Mouse (Mus musculus) kidney, postnatal 0 days (tissue): ENCODE measurements around the gene Wnt7b. TPM values are rescaled to one million over a fixed set of nuclear protein-coding genes. Genes with fewer than 3 reads are reported as not detected.

Source experiments
- ATAC-seq: fragments of 200-750 bp; cut with Nextera tagmentation; replicated peaks from 2 replicates; pipeline ENCODE4 v1.8.0; 2017; ENCODE audit warnings: low read depth, moderate number of reproducible peaks, moderate TSS enrichment, moderate library complexity; ENCODE audit not compliant: low FRiP score
- DNase-seq: peaks from one replicate; pipeline ENCODE4 v3.0.0-alpha.2; 2016; ENCODE audit warnings: low spot score
- H3K27ac ChIP-seq: fragments of 300-500 bp; sonication (generic); 2 replicates; pipeline ENCODE4 v1.5.1; 2014; ENCODE audit warnings: mild to moderate bottlenecking
- H3K27me3 ChIP-seq: fragments of 300-500 bp; sonication (generic); 2 replicates; pipeline ENCODE4 v1.6.1; 2014; ENCODE audit warnings: low read length, mixed read lengths; ENCODE audit not compliant: insufficient read depth
- H3K36me3 ChIP-seq: fragments of 300-500 bp; sonication (generic); 2 replicates; pipeline ENCODE4 v1.6.1; 2014; ENCODE audit warnings: low read length, mixed read lengths; ENCODE audit not compliant: insufficient read depth
- H3K4me1 ChIP-seq: fragments of 300-500 bp; sonication (generic); replicated peaks from 2 replicates; pipeline ENCODE4 v1.6.1; 2014; ENCODE audit warnings: antibody characterized with exemption, low read length, mixed read lengths; ENCODE audit not compliant: insufficient read depth
- H3K4me2 ChIP-seq: fragments of 300-500 bp; sonication (generic); 2 replicates; pipeline ENCODE4 v1.6.1; 2014; ENCODE audit warnings: mild to moderate bottlenecking, low read length, moderate library complexity, mixed read lengths
- H3K4me3 ChIP-seq: fragments of 300-500 bp; sonication (generic); replicated peaks from 2 replicates; pipeline ENCODE4 v1.5.1; 2014; ENCODE audit warnings: low read depth, low read length
- H3K9ac ChIP-seq: fragments of 300-500 bp; sonication (generic); 2 replicates; pipeline ENCODE4 v1.6.1; 2014; ENCODE audit warnings: low read depth, low read length
- H3K9me3 ChIP-seq: fragments of 300-500 bp; sonication (generic); replicated peaks from 2 replicates; pipeline ENCODE4 v1.6.1; 2016; ENCODE audit warnings: low read length, inconsistent platforms, mixed read lengths
- CTCF ChIP-seq: IDR thresholded peaks from 2 replicates; pipeline ENCODE4 v1.5.1; 2016; ENCODE audit warnings: antibody characterized with exemption, low read depth, mild to moderate bottlenecking, moderate library complexity
- WGBS: fragments of 180-500 bp; shearing (Covaris S2); extraction: QIAGEN DNeasy Blood & Tissue Kit; methylation state at CpG from one replicate; pipeline ENCODE4 v1.1.7; 2014; 5-methylcytosine and 5-hydroxymethylcytosine counted together
- polyA plus RNA-seq: library from polyadenylated mRNA; unstranded; fragments of >200 nt; fragmentation: Nextera tagmentation; extraction: Ambion mirVana; gene quantifications from 2 replicates; pipeline ENCODE4 v1.2.1, GENCODE M21; 2015

Gene Wnt7b
- polyA plus RNA-seq, 1 experiment from 2014 or later = 26.3 TPM

DNA sequence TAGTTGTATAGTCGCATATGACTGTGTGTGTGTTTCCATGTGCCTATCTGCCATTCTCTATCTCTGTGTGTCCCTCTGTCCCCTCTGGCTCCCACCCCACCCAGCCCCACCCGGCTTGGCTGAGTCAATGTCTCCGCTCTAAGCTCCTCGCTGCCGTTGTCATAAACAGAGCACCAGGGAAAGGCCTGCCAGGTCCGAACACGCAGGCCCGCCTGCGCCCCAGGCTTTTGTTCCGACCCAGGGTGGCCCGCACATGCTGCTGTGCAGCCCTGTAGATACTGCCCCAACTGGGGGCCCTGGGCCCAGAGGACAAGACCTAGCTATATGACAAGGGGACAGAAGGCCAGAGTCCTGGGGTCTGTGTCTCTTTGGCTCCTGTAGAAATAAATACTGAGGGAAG lies 28.9 kb downstream of the Wnt7b start:
- no peak overlapping the region for H3K9ac ChIP-seq
- H3K4me3 ChIP-seq = no peak overlapping the region
- TF ChIP-seq CTCF = no peak
- H3K27me3 ChIP-seq = no peaks in the 10 kb centered on the region
- H3K4me1 ChIP-seq = no peaks in the 10 kb centered on the region
- no peak overlapping the region for H3K27ac ChIP-seq
- DNase-seq = no peak
- no peaks in the 10 kb centered on the region for H3K9me3 ChIP-seq
- ATAC-seq = no peak
- no peak overlapping the region for H3K4me2 ChIP-seq
- WGBS = 90% methylated on average over 11 of the region's 11 CpGs
- no peaks in the 10 kb centered on the region for H3K36me3 ChIP-seq

GRCm38 (mm10) chr15:85546500-85546899 lies 35.8 kb downstream of the Wnt7b start:
- H3K27me3 ChIP-seq = no peaks in the 10 kb centered on the region
- H3K9me3 ChIP-seq = no peaks in the 10 kb centered on the region
- H3K27ac ChIP-seq = no peak overlapping the region
- no peaks in the 10 kb centered on the region; the same call in 1 of the 2 replicates for H3K4me1 ChIP-seq
- H3K36me3 ChIP-seq = no peaks in the 10 kb centered on the region
- H3K9ac ChIP-seq = no peak overlapping the region
- TF ChIP-seq CTCF = no peak
- no peak for ATAC-seq
- WGBS = 69% methylated on average over 4 of the region's 4 CpGs
- H3K4me2 ChIP-seq = no peak overlapping the region
- H3K4me3 ChIP-seq = no peak overlapping the region
- DNase-seq = no peak

DNA sequence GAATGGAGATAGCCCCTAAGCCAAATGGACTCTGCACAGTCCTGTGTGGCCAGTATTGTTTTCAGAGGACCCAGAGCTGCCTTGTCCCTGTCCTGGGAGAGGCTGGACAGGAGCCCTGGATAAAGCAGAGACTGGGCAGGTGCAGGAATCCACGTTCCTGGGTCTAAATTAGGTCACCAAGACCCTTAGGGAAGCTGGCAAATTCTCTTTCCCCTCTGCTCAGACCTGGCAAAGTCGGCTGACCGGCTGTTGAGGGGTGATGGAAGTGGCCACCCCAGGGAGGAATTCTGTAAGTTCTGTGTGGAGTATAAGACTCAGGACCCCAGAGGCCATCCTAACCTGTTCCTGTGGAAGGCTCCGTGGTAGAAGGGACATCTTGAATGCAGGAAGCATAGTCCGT lies 36.9 kb downstream of the Wnt7b start:
- Histone ChIP-seq H3K36me3 (no peaks in the 10 kb centered on the region), H3K4me2 (no peak overlapping the region), H3K9ac (no peak overlapping the region), H3K27ac (no peak overlapping the region), H3K4me1 (no peaks in the 10 kb centered on the region; the same call in 1 of the 2 replicates), H3K27me3 (no peaks in the 10 kb centered on the region), H3K4me3 (no peak overlapping the region), H3K9me3 (no peaks in the 10 kb centered on the region)
- 81% methylated on average over 5 of the region's 5 CpGs for WGBS
- DNase-seq = no peak
- TF ChIP-seq CTCF = no peak
- no peak for ATAC-seq

DNA sequence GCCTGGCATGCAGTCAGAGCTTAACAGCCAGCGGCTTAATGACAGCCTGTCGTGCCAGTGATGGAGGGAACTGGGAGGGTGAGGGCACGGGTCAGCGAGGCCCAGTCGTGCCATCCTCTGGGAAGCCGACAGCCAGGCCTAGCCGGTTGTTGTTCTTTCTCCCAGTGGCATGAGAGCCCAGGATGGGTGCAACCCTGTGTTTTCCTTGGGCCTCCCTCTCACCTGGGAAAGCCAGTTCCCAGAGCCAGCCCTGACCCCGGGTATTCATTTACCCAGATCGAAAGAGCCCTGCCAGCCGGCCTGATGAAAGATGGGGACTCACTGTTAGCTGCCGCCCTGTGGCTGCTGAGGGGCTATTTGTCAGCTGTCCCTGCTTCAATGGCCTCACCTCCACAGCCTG lies 44.1 kb downstream of the Wnt7b start:
- Histone ChIP-seq H3K27me3 (no peaks in the 10 kb centered on the region), H3K36me3 (no peaks in the 10 kb centered on the region), H3K9me3 (no peaks in the 10 kb centered on the region), H3K4me2 (no peak overlapping the region), H3K4me1 (peaks cover 9% of the 10 kb centered on the region; the same call in 1 of the 2 replicates), H3K27ac (peak overlapping the region; percentile 67; the same call in 1 of the 2 replicates), H3K4me3 (no peak overlapping the region), H3K9ac (no peak overlapping the region)
- 35% methylated on average over 11 of the region's 11 CpGs for WGBS
- DNase-seq (peak; percentile 54), ATAC-seq (peak; percentile 59)
- no peak for TF ChIP-seq CTCF

GRCm38 (mm10) chr15:85537151-85537550 lies 45.1 kb downstream of the Wnt7b start:
- no peak for DNase-seq
- no peaks in the 10 kb centered on the region for H3K36me3 ChIP-seq
- H3K4me2 ChIP-seq = no peak overlapping the region
- no peaks in the 10 kb centered on the region for H3K27me3 ChIP-seq
- H3K9ac ChIP-seq = no peak overlapping the region
- no peak for TF ChIP-seq CTCF
- ATAC-seq = no peak
- no peak overlapping the region for H3K4me3 ChIP-seq
- 84% methylated on average over 25 of the region's 25 CpGs for WGBS
- peak overlapping the region; percentile 67; the same call in 1 of the 2 replicates for H3K27ac ChIP-seq
- H3K9me3 ChIP-seq = no peaks in the 10 kb centered on the region
- H3K4me1 ChIP-seq = peaks cover 9% of the 10 kb centered on the region; the same call in 1 of the 2 replicates

DNA sequence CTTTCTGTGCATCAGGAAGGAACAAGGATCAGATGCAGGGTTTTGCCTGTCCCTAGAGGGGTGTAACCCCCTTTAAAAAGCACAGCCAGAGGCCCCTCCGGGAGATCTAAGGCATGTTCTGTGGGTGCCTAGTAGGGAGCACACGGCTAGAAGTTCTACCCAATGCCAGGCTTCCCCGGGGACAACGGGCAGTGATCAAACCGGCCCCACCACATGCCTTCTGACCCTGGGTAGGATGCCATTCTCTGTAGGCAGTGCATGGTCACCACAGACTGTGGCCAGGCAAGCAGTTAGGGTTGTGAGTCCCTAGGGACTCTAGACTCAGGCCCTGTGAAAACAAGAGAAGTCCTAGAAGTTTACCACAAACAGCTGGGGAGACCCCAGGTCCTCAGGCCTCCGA lies 47.6 kb downstream of the Wnt7b start:
- DNase-seq = no peak
- 72% methylated on average over 6 of the region's 6 CpGs for WGBS
- Histone ChIP-seq H3K27me3 (no peaks in the 10 kb centered on the region), H3K4me3 (no peak overlapping the region), H3K4me1 (peaks cover 9% of the 10 kb centered on the region; the same call in 1 of the 2 replicates), H3K36me3 (no peaks in the 10 kb centered on the region), H3K9ac (no peak overlapping the region), H3K4me2 (no peak overlapping the region), H3K9me3 (no peaks in the 10 kb centered on the region), H3K27ac (peak overlapping the region; percentile 54)
- ATAC-seq = no peak
- TF ChIP-seq CTCF = no peak

DNA sequence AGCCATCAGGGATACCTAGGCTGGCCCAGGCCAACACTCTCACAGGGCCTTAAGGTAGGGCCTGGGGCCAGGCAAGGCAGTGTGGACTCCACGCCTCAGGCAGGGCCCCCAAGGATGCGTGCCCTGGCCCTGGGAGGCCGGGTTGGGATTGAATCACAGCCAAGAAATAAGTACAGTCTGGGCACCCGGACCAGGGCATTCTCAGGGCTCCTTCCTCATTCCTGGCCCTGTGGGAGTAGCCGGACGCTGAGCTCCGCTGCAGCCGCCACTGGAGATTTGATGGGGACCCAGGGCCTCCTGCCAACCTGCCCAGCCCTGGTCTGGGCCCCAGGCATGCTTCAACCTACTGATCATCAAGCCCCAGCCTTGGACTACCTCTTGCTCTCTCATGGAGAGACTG lies 48.1 kb downstream of the Wnt7b start:
- H3K4me2 ChIP-seq = no peak overlapping the region
- peak; percentile 62 for DNase-seq
- TF ChIP-seq CTCF = no peak
- H3K4me1 ChIP-seq = peaks cover 9% of the 10 kb centered on the region; the same call in 1 of the 2 replicates
- H3K27ac ChIP-seq = peak overlapping the region; percentile 63
- no peaks in the 10 kb centered on the region for H3K9me3 ChIP-seq
- no peak overlapping the region for H3K4me3 ChIP-seq
- no peak overlapping the region for H3K9ac ChIP-seq
- 25% methylated on average over 8 of the region's 8 CpGs for WGBS
- no peaks in the 10 kb centered on the region for H3K27me3 ChIP-seq
- peak; percentile 50 for ATAC-seq
- H3K36me3 ChIP-seq = no peaks in the 10 kb centered on the region
